Mouse (Mus musculus) hindbrain, embryonic 10.5 days (tissue): ENCODE results near the gene Olfr62. TPM values are rescaled to one million over a fixed set of nuclear protein-coding genes. Genes with fewer than 3 reads are reported as not detected.
A peak's percentile ranks its signal among the peaks of the same experiment; 100 is the strongest.

Experiments
- DNase-seq: peaks from one replicate; pipeline ENCODE4 v3.0.0-alpha.2; 2017; ENCODE audit warnings: low spot score
- H3K27ac ChIP-seq: fragments of 300-500 bp; sonication (generic); 2 replicates; pipeline ENCODE4 v1.5.1; 2016; ENCODE audit warnings: mild to moderate bottlenecking, moderate library complexity
- H3K27me3 ChIP-seq: fragments of 300-500 bp; sonication (generic); 2 replicates; pipeline ENCODE4 v1.6.1; 2016; ENCODE audit warnings: mild to moderate bottlenecking; ENCODE audit not compliant: poor library complexity, insufficient read depth, severe bottlenecking
- H3K36me3 ChIP-seq: fragments of 300-500 bp; sonication (generic); 2 replicates; pipeline ENCODE4 v1.6.1; 2016; ENCODE audit warnings: mild to moderate bottlenecking, moderate library complexity
- H3K4me1 ChIP-seq: fragments of 300-500 bp; sonication (generic); replicated peaks from 2 replicates; pipeline ENCODE4 v1.6.1; 2016; ENCODE audit warnings: mild to moderate bottlenecking
- H3K4me3 ChIP-seq: fragments of 300-500 bp; sonication (generic); 2 replicates; pipeline ENCODE4 v1.5.1; 2016; ENCODE audit warnings: mild to moderate bottlenecking, moderate library complexity
- H3K9me3 ChIP-seq: fragments of 300-500 bp; sonication (generic); 2 replicates; pipeline ENCODE4 v1.6.1; 2016; ENCODE audit warnings: mild to moderate bottlenecking, moderate library complexity
- WGBS: fragments of 180-500 bp; shearing (Covaris S2); methylation state at CpG from one replicate; pipeline ENCODE4 v1.1.7; 2016; 5-methylcytosine and 5-hydroxymethylcytosine counted together
- polyA plus RNA-seq: library from polyadenylated mRNA; unstranded; fragments of >200 nt; fragmentation: Nextera tagmentation; extraction: Ambion mirVana; gene quantifications from 2 replicates; pipeline ENCODE4 v1.2.1, GENCODE M21; 2016

Olfr62 gene
- polyA plus RNA-seq: not detected in 2 replicates

- no peak within 1 kb of the TSS for H3K27ac ChIP-seq
- no peaks in the 10 kb centered on the region for H3K4me1 ChIP-seq
- no peaks in the 10 kb centered on the region for H3K27me3 ChIP-seq
- no peak within 1 kb of the TSS for H3K4me3 ChIP-seq
- no peaks in the 10 kb centered on the region for H3K9me3 ChIP-seq
- no peaks in the 10 kb centered on the region for H3K36me3 ChIP-seq
- DNase-seq: no peak
Observed at GRCm38 (mm10) chr4:118658652-118659051, at the start of gene Olfr62. Gene Olfr62 (plus strand): TSS chr4:118658952.

GRCm38 (mm10) chr4:118609836-118610235, 48.9 kb upstream of the Olfr62 start:
- no peak overlapping the region for H3K27ac ChIP-seq
- H3K9me3 ChIP-seq: no peaks in the 10 kb centered on the region
- no peaks in the 10 kb centered on the region for H3K36me3 ChIP-seq
- peaks cover 8% of the 10 kb centered on the region; the same call in 1 of the 2 replicates for H3K4me1 ChIP-seq
- H3K4me3 ChIP-seq: no peak overlapping the region
- DNase-seq: no peak
- peaks cover 15% of the 10 kb centered on the region for H3K27me3 ChIP-seq
- 77% methylated on average over 3 of the region's 3 CpGs for WGBS

- peaks cover 15% of the 10 kb centered on the region for H3K27me3 ChIP-seq
- 22% methylated on average over 11 of the region's 11 CpGs for WGBS
- peaks cover 6% of the 10 kb centered on the region; the same call in 1 of the 2 replicates for H3K4me1 ChIP-seq
- H3K27ac ChIP-seq: no peak overlapping the region
- DNase-seq: peak; percentile 46
- H3K36me3 ChIP-seq: no peaks in the 10 kb centered on the region
- H3K4me3 ChIP-seq: no peak overlapping the region
- peaks cover 5% of the 10 kb centered on the region for H3K9me3 ChIP-seq
Observed at GRCm38 (mm10) chr4:118612619-118613018, 46.1 kb upstream of the Olfr62 start.

- H3K27me3 ChIP-seq: peaks cover 9% of the 10 kb centered on the region
- H3K4me1 ChIP-seq: no peaks in the 10 kb centered on the region
- peaks cover 12% of the 10 kb centered on the region for H3K9me3 ChIP-seq
- no peaks in the 10 kb centered on the region for H3K36me3 ChIP-seq
- DNase-seq: no peak
- H3K4me3 ChIP-seq: no peak overlapping the region
- WGBS: 84% methylated on average over 11 of the region's 11 CpGs
- H3K27ac ChIP-seq: no peak overlapping the region
Observed at GRCm38 (mm10) chr4:118615412-118615811, 43.3 kb upstream of the Olfr62 start.

GRCm38 (mm10) chr4:118620279-118620966, 38.3 kb upstream of the Olfr62 start, which contains the start of the genes Cfap57 and Ebna1bp2:
Gene Cfap57 (minus strand): TSS chr4:118620777.
Gene Ebna1bp2 (plus strand): TSS chr4:118620799.
- DNase-seq: peak; percentile 93
- WGBS: under 1% methylated on average over 41 of the region's 41 CpGs
- Histone ChIP-seq H3K27ac (peak within 1 kb of the TSS; percentile 84), H3K9me3 (peaks cover 12% of the 10 kb centered on the region), H3K27me3 (no peaks in the 10 kb centered on the region), H3K36me3 (peaks cover 29% of the 10 kb centered on the region), H3K4me1 (peaks cover 12% of the 10 kb centered on the region), H3K4me3 (peak within 1 kb of the TSS; percentile 89)

- no peak for DNase-seq
- H3K36me3 ChIP-seq: peaks cover 34% of the 10 kb centered on the region
- H3K9me3 ChIP-seq: peaks cover 12% of the 10 kb centered on the region
- no peaks in the 10 kb centered on the region for H3K27me3 ChIP-seq
- WGBS: under 1% methylated on average over 23 of the region's 23 CpGs
- peak overlapping the region; percentile 84 for H3K27ac ChIP-seq
- H3K4me3 ChIP-seq: peak overlapping the region; percentile 89
- peaks cover 12% of the 10 kb centered on the region for H3K4me1 ChIP-seq
Observed at GRCm38 (mm10) chr4:118620967-118621320, 37.8 kb upstream of the Olfr62 start.

GRCm38 (mm10) chr4:118621781-118622180, 37.0 kb upstream of the Olfr62 start:
- WGBS: 91% methylated on average over 9 of the region's 9 CpGs
- Histone ChIP-seq H3K36me3 (peaks cover 42% of the 10 kb centered on the region), H3K9me3 (peaks cover 12% of the 10 kb centered on the region), H3K4me1 (peaks cover 12% of the 10 kb centered on the region), H3K27ac (no peak overlapping the region), H3K27me3 (no peaks in the 10 kb centered on the region), H3K4me3 (peak overlapping the region; percentile 89)
- DNase-seq: no peak

- Histone ChIP-seq H3K27ac (no peak overlapping the region), H3K4me1 (no peaks in the 10 kb centered on the region), H3K36me3 (peaks cover 67% of the 10 kb centered on the region), H3K4me3 (no peak overlapping the region), H3K9me3 (no peaks in the 10 kb centered on the region), H3K27me3 (no peaks in the 10 kb centered on the region)
- no peak for DNase-seq
- 88% methylated on average over 5 of the region's 5 CpGs for WGBS
Observed at GRCm38 (mm10) chr4:118630261-118630660, 28.5 kb upstream of the Olfr62 start.

GRCm38 (mm10) chr4:118642346-118643190, 16.2 kb upstream of the Olfr62 start:
- H3K4me3 ChIP-seq: no peak overlapping the region
- no peaks in the 10 kb centered on the region for H3K36me3 ChIP-seq
- WGBS: 58% methylated on average over 20 of the region's 20 CpGs
- no peaks in the 10 kb centered on the region for H3K9me3 ChIP-seq
- no peaks in the 10 kb centered on the region for H3K4me1 ChIP-seq
- DNase-seq: no peak
- no peak overlapping the region for H3K27ac ChIP-seq
- H3K27me3 ChIP-seq: no peaks in the 10 kb centered on the region

GRCm38 (mm10) chr4:118645234-118645633, 13.5 kb upstream of the Olfr62 start:
- H3K27me3 ChIP-seq: no peaks in the 10 kb centered on the region
- H3K4me1 ChIP-seq: no peaks in the 10 kb centered on the region
- no peaks in the 10 kb centered on the region for H3K9me3 ChIP-seq
- DNase-seq: peak; percentile 76
- H3K27ac ChIP-seq: no peak overlapping the region
- H3K4me3 ChIP-seq: no peak overlapping the region
- H3K36me3 ChIP-seq: no peaks in the 10 kb centered on the region
- WGBS: 13% methylated on average over 2 of the region's 2 CpGs

- Histone ChIP-seq H3K27ac (no peak overlapping the region), H3K9me3 (no peaks in the 10 kb centered on the region), H3K4me1 (0 out of 2 replicates have a peak, but pooled peaks cover under 1% of the 10 kb centered on the region), H3K36me3 (no peaks in the 10 kb centered on the region), H3K27me3 (no peaks in the 10 kb centered on the region), H3K4me3 (no peak overlapping the region)
- 73% methylated on average over 2 of the region's 2 CpGs for WGBS
- DNase-seq: no peak
Observed at GRCm38 (mm10) chr4:118687086-118687485, 28.3 kb downstream of the Olfr62 start.

- Histone ChIP-seq H3K27ac (no peak within 1 kb of the TSS), H3K27me3 (no peaks in the 10 kb centered on the region), H3K36me3 (no peaks in the 10 kb centered on the region), H3K4me3 (no peak within 1 kb of the TSS), H3K9me3 (no peaks in the 10 kb centered on the region), H3K4me1 (peaks cover 19% of the 10 kb centered on the region)
- WGBS: 55% methylated on average over 12 of the region's 12 CpGs
- DNase-seq: peak; percentile 10
Observed at GRCm38 (mm10) chr4:118692412-118692973, 33.7 kb downstream of the Olfr62 start, which contains the start of gene Olfr1342. Gene Olfr1342 (minus strand): TSS chr4:118692756.

- H3K4me3 ChIP-seq: no peak overlapping the region
- no peaks in the 10 kb centered on the region for H3K36me3 ChIP-seq
- peaks cover 19% of the 10 kb centered on the region for H3K4me1 ChIP-seq
- no peaks in the 10 kb centered on the region for H3K27me3 ChIP-seq
- no peak for DNase-seq
- no peaks in the 10 kb centered on the region for H3K9me3 ChIP-seq
- WGBS: 49% methylated on average over 2 of the region's 2 CpGs
- H3K27ac ChIP-seq: no peak overlapping the region
Observed at GRCm38 (mm10) chr4:118693812-118694211, 35.1 kb downstream of the Olfr62 start.
